Mouse (Mus musculus): ENCODE results near the gene Styxl1. TPM values are rescaled to one million over a fixed set of nuclear protein-coding genes. Genes with fewer than 3 reads are reported as not detected.

Styxl1 gene
- total and polyA plus RNA-seq, 3 experiments: 0.17 TPM; not detected in 2

- peaks cover 0 to 2% of the 10 kb centered on the region in 2 experiments; a peak in 2 of 4 replicates for H3K36me3 ChIP-seq (ENCODE audit: control insufficient read depth in 1 of 2, insufficient read depth in 2 of 2, low read length in 2 of 2)
- no peaks in the 10 kb centered on the region for H3K27me3 ChIP-seq (ENCODE audit: control insufficient read depth in 1 of 2, insufficient read depth in 2 of 2, low read length in 2 of 2)
- no peak overlapping the region for H3K27ac ChIP-seq (ENCODE audit: control insufficient read depth, low read depth, low read length)
- no peak for DNase-seq (ENCODE audit: low read depth, low spot score)
- H3K4me3 ChIP-seq (ENCODE audit: control insufficient read depth in 1 of 2, insufficient read depth in 1 of 2, low read depth in 2 of 2, low read length in 2 of 2): no peak overlapping the region
- no peak overlapping the region for H3K9ac ChIP-seq (ENCODE audit: control insufficient read depth, low read depth, low read length, poor library complexity, severe bottlenecking)
- H3K79me2 ChIP-seq (ENCODE audit: control insufficient read depth, insufficient read depth, low read length, poor library complexity): no peaks in the 10 kb centered on the region
- H3K4me1 ChIP-seq (ENCODE audit: control insufficient read depth in 1 of 2, insufficient read depth in 2 of 2, low read length in 2 of 2): no peaks in the 10 kb centered on the region
- TF ChIP-seq ZKSCAN1 (IDR thresholded peaks at IDR 0.05; ENCODE audit: low read depth, low read length): no peak
- TF ChIP-seq TAL1 (IDR thresholded peaks at IDR 0.05; ENCODE audit: low read length): no peak
- TF ChIP-seq MXI1 (IDR thresholded peaks at IDR 0.05; ENCODE audit: low read depth, low read length): no peak
- TF ChIP-seq ZNF384 (IDR thresholded peaks at IDR 0.05; ENCODE audit: low read depth, low read length): no peak
- TF ChIP-seq ZMIZ1 (IDR thresholded peaks at IDR 0.05; ENCODE audit: low read depth, low read length): no peak
- no peak for TF ChIP-seq RAD21 (IDR thresholded peaks at IDR 0.05; ENCODE audit: low read depth, low read length)
- TF ChIP-seq POLR2A (IDR thresholded peaks at IDR 0.05; ENCODE audit: control insufficient read depth in 1 of 2, insufficient read depth in 1 of 2, low read depth in 1 of 2, low read length in 2 of 2, poor library complexity in 1 of 2): no peak
- no peak for TF ChIP-seq MEF2A (IDR thresholded peaks at IDR 0.05; ENCODE audit: extremely low read depth, insufficient replicate concordance, low read depth, low read length, poor library complexity, severe bottlenecking)
- no peak for TF ChIP-seq GATA1 (IDR thresholded peaks at IDR 0.05; ENCODE audit: low read depth, low read length)
- TF ChIP-seq TBP (IDR thresholded peaks at IDR 0.05; ENCODE audit: low read depth, low read length): no peak
- TF ChIP-seq POLR2AphosphoS2 (IDR thresholded peaks at IDR 0.05; ENCODE audit: low read length): no peak
- no peak for TF ChIP-seq UBTF (IDR thresholded peaks at IDR 0.05; ENCODE audit: borderline replicate concordance, insufficient read depth, low read depth, low read length)
- no peaks in the 10 kb centered on the region for H3K9me3 ChIP-seq (replicated peaks; ENCODE audit: insufficient read depth, low read length)
Observed at GRCm38 (mm10) chr5:135730278-135730677, 47.9 kb downstream of the Styxl1 start.

DNA sequence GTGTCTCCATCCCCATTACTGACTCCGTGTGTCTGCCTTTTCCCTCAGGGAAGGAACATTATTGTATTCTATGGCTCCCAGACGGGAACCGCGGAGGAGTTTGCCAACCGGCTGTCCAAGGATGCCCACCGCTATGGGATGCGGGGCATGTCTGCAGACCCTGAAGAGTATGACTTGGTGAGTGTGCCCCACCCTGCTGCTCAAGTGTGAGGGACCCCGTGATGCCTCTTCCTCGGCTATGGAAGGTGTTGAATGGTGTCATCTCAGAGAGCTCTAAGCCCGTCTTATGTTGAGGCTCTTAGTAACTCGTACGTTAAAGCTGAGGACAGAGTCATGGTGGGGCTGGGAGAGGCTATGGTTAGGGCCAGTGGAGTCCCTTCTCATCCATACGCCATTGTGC, 48.8 kb downstream of the Styxl1 start:
- Histone ChIP-seq H3K4me3 (ENCODE audit: control insufficient read depth in 1 of 2, insufficient read depth in 1 of 2, low read depth in 2 of 2, low read length in 2 of 2) (no peak overlapping the region), H3K27ac (ENCODE audit: control insufficient read depth, low read depth, low read length) (no peak overlapping the region), H3K27me3 (ENCODE audit: control insufficient read depth in 1 of 2, insufficient read depth in 2 of 2, low read length in 2 of 2) (no peaks in the 10 kb centered on the region), H3K79me2 (ENCODE audit: control insufficient read depth, insufficient read depth, low read length, poor library complexity) (no peaks in the 10 kb centered on the region), H3K9me3 (replicated peaks; ENCODE audit: insufficient read depth, low read length) (no peaks in the 10 kb centered on the region), H3K36me3 (ENCODE audit: control insufficient read depth in 1 of 2, insufficient read depth in 2 of 2, low read length in 2 of 2) (no peaks in the 10 kb centered on the region; a peak in 1 of 4 replicates), H3K4me1 (ENCODE audit: control insufficient read depth in 1 of 2, insufficient read depth in 2 of 2, low read length in 2 of 2) (no peaks in the 10 kb centered on the region), H3K9ac (ENCODE audit: control insufficient read depth, low read depth, low read length, poor library complexity, severe bottlenecking) (no peak overlapping the region)
- TF ChIP-seq ZMIZ1 (IDR thresholded peaks at IDR 0.05; ENCODE audit: low read depth, low read length): no peak
- TF ChIP-seq TBP (IDR thresholded peaks at IDR 0.05; ENCODE audit: low read depth, low read length): no peak
- TF ChIP-seq RCOR1 (IDR thresholded peaks at IDR 0.05; ENCODE audit: low read depth, low read length): no peak
- no peak for TF ChIP-seq ETS1 (IDR thresholded peaks at IDR 0.05; ENCODE audit: low read depth, low read length)
- no peak for TF ChIP-seq EP300 (IDR thresholded peaks at IDR 0.05; ENCODE audit: low read depth in 1 of 2, low read length in 2 of 2)
- no peak for TF ChIP-seq MYC (IDR thresholded peaks at IDR 0.05; ENCODE audit: low read depth, low read length)
- TF ChIP-seq SMC3 (IDR thresholded peaks at IDR 0.05; ENCODE audit: low read depth, low read length): no peak
- no peak for TF ChIP-seq USF1 (IDR thresholded peaks at IDR 0.05; ENCODE audit: low read depth, low read length)
- TF ChIP-seq MAX (IDR thresholded peaks at IDR 0.05; ENCODE audit: low read length): no peak
- TF ChIP-seq MAFK (IDR thresholded peaks at IDR 0.05; ENCODE audit: borderline replicate concordance, low read depth, low read length): no peak
- no peak for TF ChIP-seq HCFC1 (IDR thresholded peaks at IDR 0.05; ENCODE audit: low read depth, low read length)
- TF ChIP-seq ZNF384 (IDR thresholded peaks at IDR 0.05; ENCODE audit: low read depth, low read length): no peak
- no peak for TF ChIP-seq RAD21 (IDR thresholded peaks at IDR 0.05; ENCODE audit: low read depth, low read length)
- no peak for TF ChIP-seq UBTF (IDR thresholded peaks at IDR 0.05; ENCODE audit: borderline replicate concordance, insufficient read depth, low read depth, low read length)
- TF ChIP-seq ZC3H11A (IDR thresholded peaks at IDR 0.05; ENCODE audit: low read depth, low read length): no peak
- DNase-seq (ENCODE audit: low read depth, low spot score): no peak

Measured in MEL (cell line).